Mouse (Mus musculus) spleen, adult 2 months (tissue): ENCODE results near the gene Pacrg. TPM values are rescaled to one million over a fixed set of nuclear protein-coding genes. Genes with fewer than 3 reads are reported as not detected.

Source experiments
- DNase-seq, 2 experiments: peaks; one replicate each; pipeline versions ENCODE4 v3.0.0 to v3.0.0-alpha.2; 2012 to 2021; ENCODE audit warnings: low spot score in 2 of 2, low read depth in 1 of 2
- H3K27ac ChIP-seq: fragments of 200-500 bp; 2 replicates; pipeline ENCODE4 v1.5.1; 2012; ENCODE audit warnings: low read length, inconsistent platforms; ENCODE audit not compliant: insufficient read depth
- H3K27me3 ChIP-seq: fragments of 200-500 bp; 2 replicates; pipeline ENCODE4 v1.6.1; 2012; ENCODE audit warnings: mild to moderate bottlenecking, moderate library complexity, low read length, inconsistent platforms; ENCODE audit not compliant: control insufficient read depth, insufficient read depth
- H3K36me3 ChIP-seq: fragments of 200-500 bp; 2 replicates; pipeline ENCODE4 v1.6.1; 2012; ENCODE audit warnings: mild to moderate bottlenecking, low read length, inconsistent platforms; ENCODE audit not compliant: control insufficient read depth, insufficient read depth
- H3K4me1 ChIP-seq: fragments of 200-500 bp; 2 replicates; pipeline ENCODE4 v1.6.1; 2011; ENCODE audit warnings: inconsistent platforms; ENCODE audit not compliant: control insufficient read depth, insufficient read depth, insufficient read length
- H3K4me3 ChIP-seq: fragments of 200-500 bp; 2 replicates; pipeline ENCODE4 v1.5.1; 2011; ENCODE audit warnings: mild to moderate bottlenecking, inconsistent platforms; ENCODE audit not compliant: insufficient read depth, insufficient read length; ENCODE audit errors: extremely low read depth
- CTCF ChIP-seq: fragments of 200-500 bp; IDR thresholded peaks from 2 replicates; pipeline ENCODE4 v1.5.1; 2011; ENCODE audit warnings: mild to moderate bottlenecking, inconsistent platforms; ENCODE audit not compliant: insufficient read depth, insufficient read length, insufficient replicate concordance; ENCODE audit errors: extremely low read depth
- POLR2A ChIP-seq: fragments of 200-500 bp; IDR thresholded peaks from 2 replicates; pipeline ENCODE4 v1.6.1; 2011; ENCODE audit warnings: low read depth, low read length, inconsistent platforms
- WGBS: fragments of 180-500 bp; shearing (Covaris S2); methylation state at CpG from one replicate; pipeline ENCODE4 v1.1.7; 2018; 5-methylcytosine and 5-hydroxymethylcytosine counted together
- polyA plus RNA-seq: library from polyadenylated mRNA; depleted of rRNA; stranded (reverse); fragments of >200 nt; gene quantifications from 2 replicates; pipeline ENCODE4 v1.2.3, GENCODE M21; 2012

The Pacrg gene
- polyA plus RNA-seq, 1 experiment: not detected

DNA sequence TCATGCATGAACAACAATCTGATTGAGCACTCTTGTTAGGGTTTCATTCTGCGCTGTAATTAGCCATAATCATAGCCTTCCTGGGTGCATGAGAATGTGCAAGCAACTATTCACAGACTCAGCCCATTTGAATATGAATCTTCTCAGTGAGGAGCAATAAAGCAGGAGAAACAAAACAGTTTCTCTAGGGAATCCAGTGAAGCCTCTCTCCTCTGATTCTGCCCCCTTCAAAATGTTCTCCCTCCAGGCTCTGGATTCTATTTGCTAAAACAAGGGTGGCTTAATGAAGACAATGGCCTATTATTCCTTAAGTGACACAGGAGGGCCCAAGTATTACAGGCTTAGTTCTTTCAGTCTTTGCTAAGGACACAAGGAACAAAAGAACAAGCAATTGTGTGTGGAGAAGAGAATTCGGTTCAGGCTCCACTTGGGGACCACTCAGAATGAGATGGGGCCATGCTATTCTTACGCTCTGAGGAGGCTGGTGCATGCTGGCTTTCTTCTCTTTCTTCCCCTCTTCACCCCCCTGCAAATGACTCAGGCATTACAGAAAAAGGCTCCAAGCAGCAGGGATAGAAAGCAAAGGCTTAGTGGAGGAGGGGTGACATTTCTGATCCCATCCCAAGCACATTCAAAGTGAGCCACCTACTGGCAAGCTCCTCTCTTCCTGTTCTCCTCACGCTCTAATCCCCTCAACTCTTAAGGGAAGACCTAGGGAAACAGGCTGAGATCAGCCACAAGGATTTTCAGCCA, 95.2 kb downstream of the Pacrg start:
- Histone ChIP-seq H3K36me3 (no peaks in the 10 kb centered on the region), H3K27ac (no peak overlapping the region), H3K4me1 (no peaks in the 10 kb centered on the region), H3K4me3 (no peak overlapping the region), H3K27me3 (no peaks in the 10 kb centered on the region)
- no peak for DNase-seq
- WGBS: 70% methylated on average over 4 of the region's 4 CpGs
- TF ChIP-seq CTCF (no peak), POLR2A (no peak)

DNA sequence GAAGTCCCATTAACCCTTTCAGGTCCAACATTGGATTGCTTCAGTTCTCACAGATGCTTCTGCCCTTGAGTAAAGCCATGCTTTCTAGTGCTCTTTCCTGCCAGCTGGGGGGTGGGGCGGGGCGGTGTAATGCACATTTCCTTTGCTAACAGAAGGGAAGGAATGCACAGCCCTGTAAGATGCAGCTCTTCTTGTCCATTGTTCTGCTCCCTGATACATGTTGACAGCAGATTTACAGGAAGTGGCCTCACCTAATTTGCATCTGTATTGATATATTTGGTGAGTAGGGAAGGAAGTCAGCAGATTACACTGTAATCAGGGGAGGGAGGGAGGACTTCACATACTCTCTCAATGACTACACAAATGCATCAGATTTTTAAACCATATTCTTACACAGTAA, 100.0 kb downstream of the Pacrg start:
- no peak for DNase-seq
- WGBS: 77% methylated on average over 2 of the region's 2 CpGs
- Histone ChIP-seq H3K36me3 (no peaks in the 10 kb centered on the region), H3K27ac (no peak overlapping the region), H3K4me1 (no peaks in the 10 kb centered on the region), H3K4me3 (no peak overlapping the region), H3K27me3 (no peaks in the 10 kb centered on the region)
- no peak for TF ChIP-seq POLR2A
- TF ChIP-seq CTCF: no peak

- H3K27ac ChIP-seq: no peak overlapping the region
- no peaks in the 10 kb centered on the region for H3K4me1 ChIP-seq
- no peak overlapping the region for H3K4me3 ChIP-seq
- no peaks in the 10 kb centered on the region for H3K27me3 ChIP-seq
- H3K36me3 ChIP-seq: no peaks in the 10 kb centered on the region
- DNase-seq: no peak
- TF ChIP-seq POLR2A (no peak), CTCF (no peak)
Observed at GRCm38 (mm10) chr17:10737966-10738365, 102.1 kb downstream of the Pacrg start.

DNA sequence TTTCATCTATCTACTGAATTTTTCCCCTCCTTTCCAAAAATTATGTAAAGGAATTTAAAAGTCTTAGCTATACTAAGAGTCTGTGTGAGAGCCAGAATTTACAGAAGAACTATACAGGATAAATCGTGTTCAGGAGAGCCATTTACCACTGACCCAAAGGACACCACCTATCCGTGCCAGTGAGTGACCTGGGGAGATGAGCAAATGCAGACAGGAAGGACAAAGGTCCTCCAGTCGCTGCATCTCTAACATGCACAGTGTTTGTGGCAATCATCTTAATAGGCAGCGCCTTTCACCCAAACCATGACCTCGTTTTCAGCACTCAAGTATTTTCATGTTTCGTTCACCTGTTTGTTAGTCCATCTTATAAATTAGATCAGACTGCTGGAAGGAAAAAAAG, 105.4 kb downstream of the Pacrg start:
- WGBS: 86% methylated on average over 6 of the region's 6 CpGs
- no peak for DNase-seq
- no peak overlapping the region for H3K4me3 ChIP-seq
- H3K4me1 ChIP-seq: no peaks in the 10 kb centered on the region
- TF ChIP-seq POLR2A (no peak), CTCF (no peak)
- no peak overlapping the region for H3K27ac ChIP-seq
- H3K36me3 ChIP-seq: no peaks in the 10 kb centered on the region
- no peaks in the 10 kb centered on the region for H3K27me3 ChIP-seq

GRCm38 (mm10) chr17:10732303-10733048, 107.6 kb downstream of the Pacrg start:
- no peaks in the 10 kb centered on the region for H3K4me1 ChIP-seq
- no peak overlapping the region for H3K27ac ChIP-seq
- DNase-seq: no peak
- no peak overlapping the region for H3K4me3 ChIP-seq
- no peak for TF ChIP-seq POLR2A
- TF ChIP-seq CTCF: no peak
- H3K27me3 ChIP-seq: no peaks in the 10 kb centered on the region
- H3K36me3 ChIP-seq: no peaks in the 10 kb centered on the region
- WGBS: 69% methylated on average over 4 of the region's 4 CpGs

- no peak overlapping the region for H3K4me3 ChIP-seq
- DNase-seq: no peak
- no peaks in the 10 kb centered on the region for H3K27me3 ChIP-seq
- 29% methylated on average over 3 of the region's 3 CpGs for whole genome bisulfite sequencing
- H3K36me3 ChIP-seq: no peaks in the 10 kb centered on the region
- no peaks in the 10 kb centered on the region for H3K4me1 ChIP-seq
- no peak for TF ChIP-seq POLR2A
- TF ChIP-seq CTCF: no peak
- no peak overlapping the region for H3K27ac ChIP-seq
Observed at GRCm38 (mm10) chr17:10724853-10725252, 115.3 kb downstream of the Pacrg start.

DNA sequence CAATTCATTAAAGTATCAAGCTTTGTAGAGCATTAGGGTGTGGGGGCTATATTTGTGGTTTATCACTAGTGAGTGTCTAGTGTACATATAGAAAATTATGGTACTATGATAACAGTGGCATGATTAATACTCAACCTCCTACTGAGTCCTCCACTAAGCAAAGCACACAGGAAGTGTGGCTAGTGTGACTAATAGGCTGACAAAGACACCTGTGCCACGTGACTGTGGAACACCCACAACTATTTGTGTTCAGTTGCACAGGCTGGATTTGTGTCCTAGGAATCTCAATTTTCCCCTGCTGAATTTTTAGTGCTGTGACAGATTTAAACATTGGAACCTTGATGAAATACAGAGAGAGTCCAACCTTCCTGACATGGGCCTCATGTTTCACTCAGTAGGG, 118.5 kb downstream of the Pacrg start:
- Histone ChIP-seq H3K36me3 (no peaks in the 10 kb centered on the region), H3K4me3 (no peak overlapping the region), H3K27ac (no peak overlapping the region), H3K4me1 (no peaks in the 10 kb centered on the region), H3K27me3 (no peaks in the 10 kb centered on the region)
- no peak for DNase-seq
- TF ChIP-seq POLR2A (no peak), CTCF (no peak)
- 46% methylated on average over 1 of the region's 1 CpGs for WGBS
